Mouse (Mus musculus): ENCODE data around the gene Med15. TPM values are rescaled to one million over a fixed set of nuclear protein-coding genes. Genes with fewer than 3 reads are reported as not detected.

The Med15 gene
- polyA plus RNA-seq, 1 experiment from 2014 or later: 23.0 TPM

DNA sequence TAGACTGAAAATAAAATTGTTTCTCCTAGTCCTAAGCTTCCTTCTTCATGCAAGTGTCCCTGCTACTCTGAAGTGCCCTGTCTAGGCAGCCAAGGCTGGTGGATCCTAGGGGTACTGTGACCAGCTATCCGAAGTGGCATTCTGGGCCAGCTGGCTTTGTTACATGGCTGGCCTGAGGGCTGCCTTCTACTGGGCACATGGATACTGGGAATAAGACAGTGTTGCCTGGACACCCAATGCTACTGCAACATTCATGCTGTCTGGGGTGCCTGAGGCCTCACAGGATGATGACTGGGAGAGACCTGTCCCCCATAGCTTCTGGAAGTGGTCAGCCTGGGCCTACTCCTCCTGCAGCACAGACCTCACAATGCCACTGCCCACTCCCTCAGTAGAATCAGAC lies 82.0 kb downstream of the Med15 start:
- ATAC-seq (no peak), DNase-seq (ENCODE audit: low spot score) (no peak)
- H3K27me3 ChIP-seq (replicated peaks; ENCODE audit: insufficient read depth, low read length): no peaks in the 10 kb centered on the region
- H3K4me1 ChIP-seq (ENCODE audit: insufficient read depth, low read depth, low read length): peaks cover 6% of the 10 kb centered on the region; the same call in 1 of the 2 replicates
- H3K9me3 ChIP-seq (ENCODE audit: low read length): no peaks in the 10 kb centered on the region
- no peak for TF ChIP-seq CTCF (IDR thresholded peaks at IDR 0.05)
- TF ChIP-seq EP300 (IDR thresholded peaks at IDR 0.05): no peak
- no peak overlapping the region for H3K9ac ChIP-seq (replicated peaks; ENCODE audit: low read depth)
- H3K4me3 ChIP-seq (ENCODE audit: low read depth, low read length): no peak overlapping the region
- peaks cover 34% of the 10 kb centered on the region for H3K36me3 ChIP-seq (ENCODE audit: insufficient read depth, low read length)
- no peak overlapping the region for H3K27ac ChIP-seq (ENCODE audit: low read length)
- H3K4me2 ChIP-seq (replicated peaks; ENCODE audit: low read depth, low read length): no peak overlapping the region
- 100% methylated on average over 1 of the region's 1 CpGs for WGBS

DNA sequence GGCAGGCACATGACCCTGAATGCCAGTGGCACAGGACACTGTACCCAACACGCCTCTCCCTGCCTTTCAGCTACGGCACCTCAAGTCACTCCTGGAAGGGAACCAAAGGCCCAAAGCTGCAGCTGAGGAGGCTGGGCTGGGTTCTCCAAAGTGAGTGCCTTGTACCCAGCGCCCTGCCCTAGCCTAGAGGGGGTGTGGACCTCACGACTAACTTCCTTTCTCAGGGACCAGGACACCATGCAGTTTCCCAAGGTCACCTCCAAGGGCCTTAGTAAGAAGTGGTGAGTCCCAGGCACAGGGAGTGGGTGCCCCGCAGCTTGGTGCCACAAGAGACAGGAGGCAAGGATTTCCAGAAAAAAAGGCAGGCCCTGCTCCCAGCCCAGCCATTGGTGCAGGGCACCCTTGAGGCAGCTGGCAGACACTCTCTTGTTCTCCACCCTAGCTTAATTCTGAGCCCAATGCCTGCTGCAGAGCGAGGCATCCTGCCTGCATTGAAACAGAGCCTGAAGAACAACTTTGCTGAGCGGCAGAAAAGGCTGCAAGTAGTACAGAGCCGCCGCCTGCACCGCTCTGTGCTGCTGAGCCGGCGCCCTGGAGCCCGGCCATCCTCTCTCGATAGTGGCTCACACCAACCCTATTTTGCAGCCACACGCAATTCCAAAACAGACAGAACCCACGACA lies 82.6 kb downstream of the Med15 start:
- ATAC-seq: no peak
- no peak overlapping the region for H3K9ac ChIP-seq (replicated peaks; ENCODE audit: low read depth)
- peaks cover 32% of the 10 kb centered on the region for H3K36me3 ChIP-seq (ENCODE audit: insufficient read depth, low read length)
- DNase-seq (ENCODE audit: low spot score): no peak
- WGBS: 84% methylated on average over 16 of the region's 16 CpGs
- H3K9me3 ChIP-seq (ENCODE audit: low read length): no peaks in the 10 kb centered on the region
- no peak overlapping the region for H3K4me2 ChIP-seq (replicated peaks; ENCODE audit: low read depth, low read length)
- peaks cover 6% of the 10 kb centered on the region; the same call in 1 of the 2 replicates for H3K4me1 ChIP-seq (ENCODE audit: insufficient read depth, low read depth, low read length)
- no peak overlapping the region for H3K4me3 ChIP-seq (ENCODE audit: low read depth, low read length)
- TF ChIP-seq CTCF (IDR thresholded peaks at IDR 0.05): no peak
- no peak for TF ChIP-seq EP300 (IDR thresholded peaks at IDR 0.05)
- no peaks in the 10 kb centered on the region for H3K27me3 ChIP-seq (replicated peaks; ENCODE audit: insufficient read depth, low read length)
- H3K27ac ChIP-seq (ENCODE audit: low read length): no peak overlapping the region

DNA sequence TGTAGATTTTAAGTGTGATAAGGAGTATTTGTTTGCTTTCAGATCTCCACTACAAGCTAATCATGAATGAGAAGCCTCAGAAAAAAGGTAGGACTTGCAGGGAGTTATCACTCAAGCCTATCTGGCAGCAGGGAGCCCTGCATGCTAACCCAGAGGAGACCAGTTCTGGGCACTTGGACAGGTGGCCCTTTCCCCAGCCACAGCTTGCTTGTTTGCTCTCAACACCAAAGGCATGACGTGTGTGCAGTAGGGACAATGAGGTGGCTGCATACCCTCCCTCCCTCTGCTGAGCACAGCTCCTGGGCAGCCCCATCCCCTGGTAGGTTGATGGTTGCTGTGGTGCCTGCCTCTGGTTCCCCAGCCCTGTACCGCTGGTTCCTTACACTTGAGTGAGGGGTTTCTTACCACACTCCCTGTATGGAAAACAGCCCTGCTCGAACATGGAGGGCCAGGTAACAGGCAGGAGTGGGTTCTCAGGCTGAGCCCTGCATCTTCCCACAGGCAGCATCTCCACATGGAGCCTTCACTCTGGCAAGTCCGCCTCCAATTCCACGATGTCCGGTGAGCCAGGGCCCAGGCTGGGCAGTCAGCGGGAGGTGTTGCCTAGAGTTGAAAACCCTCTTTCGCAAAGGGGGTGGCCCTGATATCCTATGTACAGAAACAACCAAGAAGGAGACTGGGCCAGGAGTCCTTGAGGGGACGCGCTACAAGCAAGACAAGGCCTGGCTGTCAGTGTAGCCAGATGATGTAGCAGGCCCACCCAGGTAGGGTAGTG lies 84.9 kb downstream of the Med15 start:
- Histone ChIP-seq H3K36me3 (ENCODE audit: insufficient read depth, low read length) (peaks cover 19% of the 10 kb centered on the region), H3K27ac (ENCODE audit: low read length) (no peak overlapping the region), H3K4me3 (ENCODE audit: low read depth, low read length) (no peak overlapping the region), H3K9me3 (ENCODE audit: low read length) (no peaks in the 10 kb centered on the region), H3K4me2 (replicated peaks; ENCODE audit: low read depth, low read length) (no peak overlapping the region), H3K4me1 (ENCODE audit: insufficient read depth, low read depth, low read length) (peaks cover 6% of the 10 kb centered on the region; the same call in 1 of the 2 replicates), H3K9ac (replicated peaks; ENCODE audit: low read depth) (no peak overlapping the region), H3K27me3 (replicated peaks; ENCODE audit: insufficient read depth, low read length) (no peaks in the 10 kb centered on the region)
- no peak for ATAC-seq
- 81% methylated on average over 10 of the region's 10 CpGs for WGBS
- TF ChIP-seq EP300 (IDR thresholded peaks at IDR 0.05): no peak
- TF ChIP-seq CTCF (IDR thresholded peaks at IDR 0.05): no peak
- DNase-seq (ENCODE audit: low spot score): no peak

DNA sequence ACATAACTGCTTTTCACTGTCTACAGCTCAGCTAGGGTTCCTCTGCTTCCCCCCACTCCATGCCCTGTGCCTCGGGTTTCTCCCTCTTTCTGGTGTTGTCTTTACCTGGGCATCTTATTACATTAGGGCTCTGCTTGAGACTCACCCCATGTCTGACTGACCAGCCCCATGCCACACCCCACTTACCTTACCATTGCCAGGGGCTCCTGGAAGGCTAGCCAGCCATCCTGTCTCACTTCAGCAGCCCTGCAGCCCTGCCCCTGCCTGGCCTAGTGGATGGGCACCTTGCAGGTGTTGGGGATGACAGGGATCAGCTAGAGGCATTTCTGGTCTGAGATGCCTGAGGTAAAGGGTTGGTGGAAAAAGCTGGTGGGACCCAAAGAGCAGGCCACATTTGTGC lies 85.5 kb downstream of the Med15 start:
- H3K4me1 ChIP-seq (ENCODE audit: insufficient read depth, low read depth, low read length): peaks cover 6% of the 10 kb centered on the region; the same call in 1 of the 2 replicates
- no peak for ATAC-seq
- no peak for TF ChIP-seq CTCF (IDR thresholded peaks at IDR 0.05)
- no peak for TF ChIP-seq EP300 (IDR thresholded peaks at IDR 0.05)
- H3K4me2 ChIP-seq (replicated peaks; ENCODE audit: low read depth, low read length): peak overlapping the region; percentile 82; the same call in 1 of the 2 replicates
- no peaks in the 10 kb centered on the region for H3K9me3 ChIP-seq (ENCODE audit: low read length)
- H3K27ac ChIP-seq (ENCODE audit: low read length): no peak overlapping the region
- H3K9ac ChIP-seq (replicated peaks; ENCODE audit: low read depth): no peak overlapping the region
- 20% methylated on average over 1 of the region's 1 CpGs for WGBS
- H3K27me3 ChIP-seq (replicated peaks; ENCODE audit: insufficient read depth, low read length): no peaks in the 10 kb centered on the region
- no peak overlapping the region for H3K4me3 ChIP-seq (ENCODE audit: low read depth, low read length)
- H3K36me3 ChIP-seq (ENCODE audit: insufficient read depth, low read length): peaks cover 24% of the 10 kb centered on the region
- DNase-seq (ENCODE audit: low spot score): no peak

DNA sequence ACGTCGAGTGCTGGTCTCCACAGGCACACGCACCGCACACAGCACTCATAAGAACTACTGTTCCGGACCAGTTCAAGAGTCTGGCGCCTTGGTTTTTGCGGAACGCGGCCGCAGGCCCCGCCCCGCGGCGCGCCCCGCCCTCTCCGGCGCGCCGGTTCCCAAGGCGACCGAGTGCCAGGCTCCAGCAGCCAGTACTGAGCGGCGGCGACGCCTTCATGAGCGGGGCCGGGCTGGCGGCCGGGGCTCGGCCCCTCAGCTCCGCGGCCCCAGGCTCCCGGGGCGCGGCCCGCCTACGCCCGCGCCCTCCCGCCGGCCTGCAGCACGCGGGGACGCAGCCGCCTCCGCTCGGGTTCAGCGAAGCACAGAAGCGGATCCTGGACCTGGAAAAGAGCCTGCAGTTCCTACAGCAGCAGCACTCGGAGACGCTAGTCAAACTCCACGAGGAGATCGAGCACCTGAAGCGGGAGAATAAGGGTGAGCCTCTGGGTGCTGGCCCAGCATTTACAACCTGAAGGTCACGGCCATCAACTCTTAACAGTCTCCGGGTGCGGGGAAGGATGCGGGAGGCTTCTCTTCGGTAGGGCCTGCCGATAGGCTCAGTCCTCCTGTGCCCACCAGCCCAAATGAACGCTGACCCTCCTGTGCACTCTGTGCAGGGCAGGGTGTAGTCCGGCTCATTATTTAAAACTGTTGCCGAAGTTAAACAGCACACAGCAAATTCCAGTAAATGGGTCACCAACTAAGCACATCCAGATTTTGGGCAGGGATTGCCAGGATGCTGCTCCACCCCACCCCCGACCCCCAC lies 86.2 kb downstream of the Med15 start, which contains the start of gene Ccdc74a:
TSS of gene Ccdc74a (plus strand) at position 161 of the 805 bp plus-strand sequence.
- WGBS: 2% methylated on average over 53 of the region's 65 CpGs
- Histone ChIP-seq H3K9ac (replicated peaks; ENCODE audit: low read depth) (no peak within 1 kb of the TSS), H3K4me2 (replicated peaks; ENCODE audit: low read depth, low read length) (peak within 1 kb of the TSS; percentile 82), H3K4me1 (ENCODE audit: insufficient read depth, low read depth, low read length) (peaks cover 6% of the 10 kb centered on the region; the same call in 1 of the 2 replicates), H3K27ac (ENCODE audit: low read length) (no peak within 1 kb of the TSS; the same call in 1 of the 2 replicates), H3K36me3 (ENCODE audit: insufficient read depth, low read length) (peaks cover 20% of the 10 kb centered on the region; the same call in 1 of the 2 replicates), H3K9me3 (ENCODE audit: low read length) (no peaks in the 10 kb centered on the region), H3K4me3 (ENCODE audit: low read depth, low read length) (peak within 1 kb of the TSS; percentile 39), H3K27me3 (replicated peaks; ENCODE audit: insufficient read depth, low read length) (no peaks in the 10 kb centered on the region)
- no peak for TF ChIP-seq EP300 (IDR thresholded peaks at IDR 0.05)
- TF ChIP-seq CTCF (IDR thresholded peaks at IDR 0.05): no peak
- ATAC-seq: peak; percentile 99
- peak; percentile 91 for DNase-seq (ENCODE audit: low spot score)
